Mouse (Mus musculus): ENCODE results near the gene Gm5901.

DNA sequence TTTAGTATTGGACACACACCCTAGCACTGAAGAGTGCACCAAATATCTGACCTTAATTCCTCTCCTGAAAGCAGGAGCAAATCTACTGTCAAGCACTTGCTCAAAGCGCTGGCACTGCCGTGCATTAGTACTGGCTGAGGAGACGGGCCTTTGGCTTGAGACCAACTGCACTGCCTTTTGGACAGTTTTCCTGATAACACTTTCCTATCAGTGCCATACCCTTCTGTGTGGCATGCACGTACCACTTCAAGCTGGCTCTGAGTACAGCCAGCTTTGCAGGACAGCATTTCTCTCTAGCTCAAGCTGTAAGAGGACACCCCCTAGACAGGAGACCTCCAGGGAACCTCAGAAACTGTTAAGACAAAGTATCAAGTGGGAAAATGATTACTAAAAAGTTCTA is 1.3 kb upstream of the Gm5901 start:
- TF ChIP-seq CTCF (IDR thresholded peaks at IDR 0.05; ENCODE audit: control insufficient read depth, insufficient read depth, insufficient read length), result no peak
- TF ChIP-seq MAX (IDR thresholded peaks at IDR 0.05), result no peak

All from C2C12 (cell line).